Mouse (Mus musculus): ENCODE measurements around the gene Macrod1.

Gene Macrod1

GRCm38 (mm10) chr19:7139321-7139720, 82.7 kb downstream of the Macrod1 start:
- no peak for DNase-seq (ENCODE audit: extremely low read depth, low read depth, low spot score)

GRCm38 (mm10) chr19:7140373-7140772, 83.8 kb downstream of the Macrod1 start:
- no peak for DNase-seq (ENCODE audit: extremely low read depth, low read depth, low spot score)

- DNase-seq (ENCODE audit: extremely low read depth, low read depth, low spot score), result no peak
Measured at GRCm38 (mm10) chr19:7140856-7141421, 84.3 kb downstream of the Macrod1 start.

GRCm38 (mm10) chr19:7142207-7142915, 85.8 kb downstream of the Macrod1 start:
- no peak for DNase-seq (ENCODE audit: extremely low read depth, low read depth, low spot score)

- DNase-seq (ENCODE audit: extremely low read depth, low read depth, low spot score), result no peak
Measured at GRCm38 (mm10) chr19:7143854-7144253, 87.2 kb downstream of the Macrod1 start.

GRCm38 (mm10) chr19:7144458-7144857, 87.8 kb downstream of the Macrod1 start:
- DNase-seq (ENCODE audit: extremely low read depth, low read depth, low spot score), result no peak

GRCm38 (mm10) chr19:7146376-7146775, 89.8 kb downstream of the Macrod1 start:
- no peak for DNase-seq (ENCODE audit: extremely low read depth, low read depth, low spot score)

- no peak for DNase-seq (ENCODE audit: extremely low read depth, low read depth, low spot score)
Measured at GRCm38 (mm10) chr19:7148096-7148495, 91.5 kb downstream of the Macrod1 start.

- DNase-seq (ENCODE audit: extremely low read depth, low read depth, low spot score), result no peak
Measured at GRCm38 (mm10) chr19:7148541-7149085, 92.0 kb downstream of the Macrod1 start.

GRCm38 (mm10) chr19:7149158-7149685, 92.6 kb downstream of the Macrod1 start:
- no peak for DNase-seq (ENCODE audit: extremely low read depth, low read depth, low spot score)

GRCm38 (mm10) chr19:7151300-7151926, 94.8 kb downstream of the Macrod1 start:
- no peak for DNase-seq (ENCODE audit: extremely low read depth, low read depth, low spot score)

GRCm38 (mm10) chr19:7151927-7152653, 95.5 kb downstream of the Macrod1 start:
- no peak for DNase-seq (ENCODE audit: extremely low read depth, low read depth, low spot score)

GRCm38 (mm10) chr19:7153232-7153631, 96.6 kb downstream of the Macrod1 start:
- peak; percentile 45 for DNase-seq (ENCODE audit: extremely low read depth, low read depth, low spot score)

- DNase-seq (ENCODE audit: extremely low read depth, low read depth, low spot score), result no peak
Measured at GRCm38 (mm10) chr19:7155196-7155595, 98.6 kb downstream of the Macrod1 start.

- DNase-seq (ENCODE audit: extremely low read depth, low read depth, low spot score), result no peak
Measured at GRCm38 (mm10) chr19:7157734-7158133, 101.1 kb downstream of the Macrod1 start.

GRCm38 (mm10) chr19:7160151-7160906, 103.7 kb downstream of the Macrod1 start:
- no peak for DNase-seq (ENCODE audit: extremely low read depth, low read depth, low spot score)

- no peak for DNase-seq (ENCODE audit: extremely low read depth, low read depth, low spot score)
Measured at GRCm38 (mm10) chr19:7161064-7161463, 104.5 kb downstream of the Macrod1 start.

- DNase-seq (ENCODE audit: extremely low read depth, low read depth, low spot score), result no peak
Measured at GRCm38 (mm10) chr19:7164238-7164637, 107.6 kb downstream of the Macrod1 start.

GRCm38 (mm10) chr19:7164820-7165323, 108.3 kb downstream of the Macrod1 start:
- DNase-seq (ENCODE audit: extremely low read depth, low read depth, low spot score), result no peak

Measured in fat pad, adult 2 months (tissue).